In the genomic region with DNA sequence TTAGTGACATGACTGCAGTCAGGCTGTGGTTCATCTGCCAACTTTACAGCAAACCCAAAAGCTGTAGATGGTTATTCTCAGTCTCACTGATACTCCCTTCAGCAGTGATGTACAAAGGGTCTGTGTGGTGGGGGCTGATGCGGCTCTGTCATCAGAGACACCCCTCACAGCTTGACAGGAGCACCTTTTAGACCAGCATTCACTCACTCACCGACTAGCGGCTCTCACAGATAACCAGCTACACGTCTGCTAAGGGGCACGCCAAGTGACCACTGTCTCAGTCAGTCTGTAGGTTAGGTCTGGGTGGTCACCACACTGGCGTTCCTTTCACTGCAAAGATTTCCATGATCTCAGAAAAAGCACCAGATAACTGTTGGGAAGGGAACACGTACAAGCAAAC, we compare ENCODE assay signal across 13 mouse cellular contexts. TPM values are rescaled to one million over a fixed set of nuclear protein-coding genes. Genes with fewer than 3 reads are reported as not detected.
DNase-seq lines count a peak whose midpoint lies in the region; ATAC-seq and TF ChIP-seq lines count a peak whose summit lies in the region.
"Had no signal": no experiment of that assay in that cellular context is flagged by ENCODE, and none has a peak within 500 bp of the region (broad histone marks: within the 10 kb centered on the region; RNA-seq: fewer than 3 reads in every experiment).

No protein-coding gene starts in this region.

- H3K4me1 ChIP-seq in erythroblast, embryonic 14.5 days (ENCODE audit: control insufficient read depth), result peaks cover 48% of the 10 kb centered on the region
- peaks cover 16% of the 10 kb centered on the region for H3K4me1 ChIP-seq in neural tube, embryonic 12.5 days
- peaks cover 21 to 24% of the 10 kb centered on the region in 2 experiments for H3K4me1 ChIP-seq in liver, embryonic 14.5 days (replicated peaks; ENCODE audit: control insufficient read depth in 2 of 2, insufficient read depth in 2 of 2, low read length in 1 of 2)

- 72% methylated on average over 7 of the region's 7 CpGs for WGBS in neural tube, embryonic 12.5 days
- WGBS in liver, embryonic 14.5 days (ENCODE audit: insufficient replicate concordance), result 54% methylated on average over 7 of the region's 7 CpGs

- peak overlapping the region; percentile 38; the same call in 1 of the 2 replicates for H3K9ac ChIP-seq in neural tube, embryonic 12.5 days
- H3K9ac ChIP-seq in liver, embryonic 14.5 days (replicated peaks), result no peak overlapping the region
- H3K9ac ChIP-seq: lung, embryonic 14.5 days had no signal

- no peak for DNase-seq in neural tube, embryonic 10.5 days (ENCODE audit: extremely low spot score, low spot score)
- no peak for DNase-seq in liver, embryonic 14.5 days (ENCODE audit: low read depth in 3 of 3, low spot score in 3 of 3)
- DNase-seq in lung, postnatal 10 days, result no peak
- no peak for DNase-seq in ovary, postnatal 14 days (ENCODE audit: low spot score)
- no peak for DNase-seq in testis, postnatal 10 days (ENCODE audit: low spot score)
- DNase-seq: B cell, adult 2 months; heart, adult 18-20 months; lung, embryonic 14.5 days; right cerebral cortex, adult 18-20 months had no signal

- H3K27ac ChIP-seq in neural tube, embryonic 12.5 days, result no peak overlapping the region
- H3K27ac ChIP-seq in liver, embryonic 14.5 days, result no peak overlapping the region

- H3K27me3 ChIP-seq in erythroblast, embryonic 14.5 days (ENCODE audit: control insufficient read depth), result peaks cover 92% of the 10 kb centered on the region
- peaks cover 27% of the 10 kb centered on the region for H3K27me3 ChIP-seq in neural tube, embryonic 12.5 days (replicated peaks)
- peaks cover 64% of the 10 kb centered on the region for H3K27me3 ChIP-seq in liver, embryonic 14.5 days (ENCODE audit: control insufficient read depth, insufficient read depth, low read length)

- H3K9me3 ChIP-seq in erythroblast, embryonic 14.5 days (ENCODE audit: control insufficient read depth, low read length), result peaks cover 15% of the 10 kb centered on the region; the same call in 1 of the 2 replicates
- no peaks in the 10 kb centered on the region for H3K9me3 ChIP-seq in neural tube, embryonic 12.5 days
- H3K9me3 ChIP-seq in liver, embryonic 14.5 days (ENCODE audit: control insufficient read depth, low read length), result no peaks in the 10 kb centered on the region

- TF ChIP-seq EP300 in liver, embryonic 14.5 days (IDR thresholded peaks at IDR 0.05; ENCODE audit: low read depth), result no peak

- H3K4me3 ChIP-seq in erythroblast, embryonic 14.5 days (replicated peaks), result peak overlapping the region; percentile 82
- peak overlapping the region; percentile 15; the same call in 1 of the 2 replicates for H3K4me3 ChIP-seq in neural tube, embryonic 12.5 days
- peak overlapping the region; percentile 55 to 67 for H3K4me3 ChIP-seq in liver, embryonic 14.5 days (ENCODE audit: insufficient read depth in 1 of 2, low read depth in 2 of 2, low read length in 2 of 2)

- ATAC-seq in erythroblast, adult 5-6 weeks (replicated peaks; ENCODE audit: low FRiP score, poor library complexity, severe bottlenecking), result no peak
- no peak for ATAC-seq in neural tube, embryonic 12.5 days (ENCODE audit: low FRiP score, low read depth)
- ATAC-seq in liver, embryonic 14.5 days (ENCODE audit: insufficient read depth), result no peak
- ATAC-seq: intestine, embryonic 16.5 days had no signal

- H3K4me2 ChIP-seq in neural tube, embryonic 12.5 days (replicated peaks), result peak overlapping the region; percentile 92
- H3K4me2 ChIP-seq in liver, embryonic 14.5 days (ENCODE audit: low read depth), result peak overlapping the region; percentile 80
- H3K4me2 ChIP-seq: lung, embryonic 14.5 days had no signal

- peaks cover 11% of the 10 kb centered on the region for H3K36me3 ChIP-seq in erythroblast, embryonic 14.5 days (ENCODE audit: control insufficient read depth)
- no peaks in the 10 kb centered on the region for H3K36me3 ChIP-seq in neural tube, embryonic 12.5 days
- no peaks in the 10 kb centered on the region for H3K36me3 ChIP-seq in liver, embryonic 14.5 days (replicated peaks; ENCODE audit: control insufficient read depth, insufficient read depth, low read depth)

- no peak for TF ChIP-seq CTCF in liver, embryonic 14.5 days (IDR thresholded peaks at IDR 0.05; ENCODE audit: low read depth)

RNA-seq across cellular contexts. Expression of gene Reln, which starts 2.0 kb away (rescaled TPM):
- polyA plus RNA-seq in erythroblast, embryonic 14.5 days (2012), result 0.89 and 1.6 TPM in 2 replicates
- total RNA-seq in erythroblast, adult 5-6 weeks (2015; ENCODE audit: low replicate concordance), result 272 and 297 TPM in 2 replicates
- total RNA-seq in erythroblast, adult 5-6 weeks (2017; ENCODE audit: low replicate concordance), result 308 and 319 TPM in 2 replicates
- polyA plus RNA-seq in neural tube, embryonic 12.5 days (2016; fragmentation: Nextera tagmentation; extraction: Ambion mirVana), result 36.0 and 36.7 TPM in 2 replicates
- polyA plus RNA-seq in liver, embryonic 14.5 days (2012; rRNA removed), result 25.4 and 38.7 TPM in 2 replicates
- polyA plus RNA-seq in liver, embryonic 14.5 days (2014; fragmentation: Nextera tagmentation; extraction: Ambion mirVana), result 25.7 and 27.4 TPM in 2 replicates

Comparison
In these comparisons a context has a peak if more than half of its experiments do, and no peak if none do; other contexts are left out.
1. H3K4me3 ChIP-seq: peak in every context shown above with its lines; median percentile 82 in erythroblast, embryonic 14.5 days; 61 in liver, embryonic 14.5 days; 15 in neural tube, embryonic 12.5 days.
2. RNA of gene Reln, which starts 2.0 kb away (polyA plus RNA-seq): 25.4 to 38.7 TPM in liver, embryonic 14.5 days and 36.0 to 36.7 TPM in neural tube, embryonic 12.5 days; 0.89 to 1.6 TPM in erythroblast, embryonic 14.5 days; every median in the first group is over 10 times any median in the second.